Mouse (Mus musculus): ENCODE measurements around the gene Ndufa11.

GRCm38 (mm10) chr17:56684649-56685048 lies 32.9 kb upstream of the Ndufa11 start:
- TF ChIP-seq CTCF (IDR thresholded peaks at IDR 0.05; ENCODE audit: extremely low read depth, insufficient read depth, insufficient read length, insufficient replicate concordance) = no peak
- no peak for TF ChIP-seq POLR2A (IDR thresholded peaks at IDR 0.05; ENCODE audit: low read depth, low read length)
